Mouse (Mus musculus) retina, adult 2 months (tissue): ENCODE data around the gene Cyren.
A peak's percentile ranks its signal among the peaks of the same experiment; 100 is the strongest.

Source experiments
- DNase-seq: peaks from one replicate; pipeline ENCODE4 v3.0.0-alpha.2; 2012; ENCODE audit warnings: low read depth, low spot score

Cyren gene

GRCm38 (mm10) chr6:34877509-34878321 is at the start of gene Cyren:
Cyren (minus strand) TSS chr6:34878060.
- peak; percentile 83 for DNase-seq

- no peak for DNase-seq
Observed at GRCm38 (mm10) chr6:34927594-34927993, 49.7 kb upstream of the Cyren start.

GRCm38 (mm10) chr6:34927156-34927555 is 49.3 kb upstream of the Cyren start:
- DNase-seq: peak; percentile 44

- DNase-seq: no peak
Observed at GRCm38 (mm10) chr6:34921941-34922340, 44.1 kb upstream of the Cyren start.

- DNase-seq: no peak
Observed at GRCm38 (mm10) chr6:34920631-34921030, 42.8 kb upstream of the Cyren start.

- DNase-seq: no peak
Observed at GRCm38 (mm10) chr6:34919956-34920355, 42.1 kb upstream of the Cyren start, which contains the start of gene Stra8. Stra8 (plus strand) TSS chr6:34920163.

- DNase-seq: no peak
Observed at GRCm38 (mm10) chr6:34919146-34919545, 41.3 kb upstream of the Cyren start.

GRCm38 (mm10) chr6:34914462-34914861 is 36.6 kb upstream of the Cyren start:
- DNase-seq: no peak

- no peak for DNase-seq
Observed at GRCm38 (mm10) chr6:34913341-34914040, 35.6 kb upstream of the Cyren start.

- peak; percentile 86 for DNase-seq
Observed at GRCm38 (mm10) chr6:34910371-34911219, 32.7 kb upstream of the Cyren start, which contains the start of gene Wdr91. Wdr91 (minus strand) TSS chr6:34910876.

- no peak for DNase-seq
Observed at GRCm38 (mm10) chr6:34909631-34910345, 31.9 kb upstream of the Cyren start.

GRCm38 (mm10) chr6:34907696-34908260 is 29.9 kb upstream of the Cyren start:
- no peak for DNase-seq

GRCm38 (mm10) chr6:34907121-34907614 is 29.3 kb upstream of the Cyren start:
- DNase-seq: no peak

GRCm38 (mm10) chr6:34906661-34907060 is 28.8 kb upstream of the Cyren start:
- DNase-seq: no peak

- no peak for DNase-seq
Observed at GRCm38 (mm10) chr6:34906125-34906524, 28.3 kb upstream of the Cyren start.

GRCm38 (mm10) chr6:34904361-34904760 is 26.5 kb upstream of the Cyren start:
- DNase-seq: no peak

GRCm38 (mm10) chr6:34903851-34904250 is 26.0 kb upstream of the Cyren start:
- DNase-seq: no peak

- DNase-seq: no peak
Observed at GRCm38 (mm10) chr6:34903441-34903840, 25.6 kb upstream of the Cyren start.

GRCm38 (mm10) chr6:34902578-34902977 is 24.7 kb upstream of the Cyren start:
- DNase-seq: no peak

GRCm38 (mm10) chr6:34901911-34902444 is 24.1 kb upstream of the Cyren start:
- DNase-seq: no peak
